In the genomic region with DNA sequence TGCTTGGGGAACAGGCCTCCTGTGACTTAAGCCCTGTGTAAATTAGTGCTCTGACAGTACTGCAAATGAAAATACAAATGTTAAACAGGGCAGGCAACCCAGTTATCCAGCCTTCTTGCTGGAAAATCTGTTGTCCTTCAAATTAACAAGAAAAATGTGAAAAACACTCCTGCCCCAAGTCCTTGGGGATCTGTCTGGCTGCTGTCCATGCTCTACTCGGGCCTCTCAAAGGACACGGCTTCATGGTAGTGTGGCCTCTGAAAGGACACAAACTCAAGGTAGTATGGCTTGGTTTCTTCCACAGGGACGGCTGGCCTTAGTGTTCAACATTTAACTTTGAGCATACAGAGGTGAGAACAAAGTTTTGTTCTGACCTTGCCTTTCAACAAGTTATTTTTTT, we compare ENCODE assay signal across 22 mouse cellular contexts.
DNase-seq lines count a peak whose midpoint lies in the region; ATAC-seq and TF ChIP-seq lines count a peak whose summit lies in the region.
"Had no signal": no experiment of that assay in that cellular context is flagged by ENCODE, and none has a peak within 500 bp of the region (broad histone marks: within the 10 kb centered on the region; RNA-seq: fewer than 3 reads in every experiment).

No protein-coding gene starts in this region.

- no peak overlapping the region for H3K4me2 ChIP-seq in limb, embryonic 14.5 days (replicated peaks; ENCODE audit: low read depth, low read length, severe bottlenecking)
- H3K4me2 ChIP-seq: embryonic facial prominence, embryonic 12.5 days; forebrain, embryonic 15.5 days; heart, embryonic 13.5 days; hindbrain, embryonic 12.5 days had no signal

- H3K9me3 ChIP-seq in limb, embryonic 14.5 days (ENCODE audit: control insufficient read depth, low read length) = no peaks in the 10 kb centered on the region
- H3K9me3 ChIP-seq: embryonic facial prominence, embryonic 12.5 days; forebrain, embryonic 15.5 days; heart, embryonic 13.5 days; hindbrain, embryonic 12.5 days had no signal

- no peak for TF ChIP-seq POLR2A in limb, embryonic 14.5 days (IDR thresholded peaks at IDR 0.05; ENCODE audit: borderline replicate concordance, extremely low read depth, insufficient read depth, insufficient read length)

- peak; percentile 41; the same call in 1 of the 2 replicates for ATAC-seq in limb, embryonic 14.5 days (ENCODE audit: low FRiP score, low read depth)
- ATAC-seq: CD4-positive, CD25-positive, alpha-beta regulatory T cell, adult 4 months; forebrain, embryonic 15.5 days; hindbrain, embryonic 16.5 days had no signal

- no peaks in the 10 kb centered on the region for H3K27me3 ChIP-seq in limb, embryonic 14.5 days (ENCODE audit: control insufficient read depth, insufficient read depth, low read length)
- H3K27me3 ChIP-seq: embryonic facial prominence, embryonic 12.5 days; forebrain, embryonic 15.5 days; heart, embryonic 13.5 days; hindbrain, embryonic 12.5 days had no signal

- peak; percentile 20 to 77 for DNase-seq in adrenal gland, adult (ENCODE audit: inconsistent age in 2 of 2, low spot score in 1 of 2)
- no peak for DNase-seq in adrenal gland, postnatal 4 days (ENCODE audit: low spot score in 2 of 2)
- peak; percentile 2 to 5 for DNase-seq in kidney, postnatal 4 days
- no peak for DNase-seq in kidney, adult 8-10 months
- peak; percentile 17 for DNase-seq in ovary, postnatal 36 days (ENCODE audit: low spot score)
- DNase-seq in ovary, postnatal 10 days (ENCODE audit: low spot score) = no peak
- no peak for DNase-seq in limb, embryonic 14.5 days (ENCODE audit: low spot score)
- no peak for DNase-seq in urinary bladder, postnatal 25 days (ENCODE audit: low spot score)
- DNase-seq: B cell, adult 2 months; cerebellum, adult 11-12 months; cerebellum, adult 9-10 months; cerebellum, postnatal 25 days; gastrocnemius, postnatal 36 days; heart, adult 11 months; heart, postnatal 36 days had no signal

- no peaks in the 10 kb centered on the region for H3K36me3 ChIP-seq in limb, embryonic 14.5 days (ENCODE audit: control insufficient read depth, insufficient read depth, low read length)
- H3K36me3 ChIP-seq: embryonic facial prominence, embryonic 12.5 days; forebrain, embryonic 15.5 days; G1E; heart, embryonic 13.5 days; hindbrain, embryonic 12.5 days had no signal

- WGBS in limb, embryonic 14.5 days = 67% methylated on average over 3 of the region's 3 CpGs

- peaks cover 4% of the 10 kb centered on the region; the same call in 1 of the 2 replicates for H3K4me1 ChIP-seq in limb, embryonic 14.5 days (ENCODE audit: control insufficient read depth, insufficient read depth, low read length)
- H3K4me1 ChIP-seq: embryonic facial prominence, embryonic 12.5 days; forebrain, embryonic 15.5 days; heart, embryonic 13.5 days; hindbrain, embryonic 12.5 days had no signal

- no peak overlapping the region for H3K27ac ChIP-seq in limb, embryonic 14.5 days (replicated peaks; ENCODE audit: low read depth, low read length)
- H3K27ac ChIP-seq: embryonic facial prominence, embryonic 12.5 days; forebrain, embryonic 15.5 days; heart, embryonic 13.5 days; hindbrain, embryonic 12.5 days had no signal

- H3K9ac ChIP-seq in limb, embryonic 14.5 days (ENCODE audit: low read depth, low read length, severe bottlenecking) = no peak overlapping the region
- H3K9ac ChIP-seq: embryonic facial prominence, embryonic 12.5 days; forebrain, embryonic 15.5 days; heart, embryonic 13.5 days; hindbrain, embryonic 12.5 days had no signal

- no peak overlapping the region for H3K4me3 ChIP-seq in limb, embryonic 14.5 days (replicated peaks; ENCODE audit: low read length)
- H3K4me3 ChIP-seq: embryonic facial prominence, embryonic 12.5 days; forebrain, embryonic 15.5 days; heart, embryonic 13.5 days; hindbrain, embryonic 12.5 days had no signal

Comparison
In these comparisons a context has a peak if more than half of its experiments do, and no peak if none do; other contexts are left out.
1. DNase-seq: peak in adrenal gland, adult (2 of 2), kidney, postnatal 4 days (2 of 2) and ovary, postnatal 36 days (single experiment); none in adrenal gland, postnatal 4 days (0 of 2), kidney, adult 8-10 months (0 of 2), ovary, postnatal 10 days (single experiment), limb, embryonic 14.5 days (single experiment) and urinary bladder, postnatal 25 days (single experiment).